Mouse (Mus musculus) heart, postnatal 4 days (tissue): Measurements from ENCODE around the gene Rita1. TPM values are rescaled to one million over a fixed set of nuclear protein-coding genes. Genes with fewer than 3 reads are reported as not detected.

Experiments used
- total RNA-seq, 2 experiments: library from RNA; stranded (reverse); gene quantifications; 2 replicates each; pipeline ENCODE4 v1.2.3; 2021

Gene Rita1
- total RNA-seq, 2 experiments from 2014 or later = 10.7 to 10.8 TPM

Other genes with a start within 250 kb of the Rita1 start
- not detected for gene Lhx5, start 180.9 kb downstream of the Rita1 start, total RNA-seq
- 10 to 100 TPM; 12.2 to 12.4 TPM for gene Sdsl, start 139.8 kb downstream of the Rita1 start, total RNA-seq
- gene Sds, start 136.1 kb downstream of the Rita1 start, total RNA-seq = not detected
- 10 to 100 TPM; 38.0 to 38.3 TPM for gene Plbd2, start 109.0 kb downstream of the Rita1 start, total RNA-seq
- gene Slc8b1, start 101.4 kb downstream of the Rita1 start, total RNA-seq = 1 to 10 TPM; 8.7 to 9.3 TPM
- 10 to 100 TPM; 31.6 to 34.2 TPM for gene Tpcn1, start 23.9 kb downstream of the Rita1 start, total RNA-seq
- gene Iqcd, start 23.6 kb downstream of the Rita1 start, total RNA-seq = not detected
- 10 to 100 TPM; 30.8 to 32.0 TPM for gene Ddx54, start 150 bp upstream of the Rita1 start, total RNA-seq
- not detected for gene Cfap73, start 21.6 kb upstream of the Rita1 start, total RNA-seq
- under 1 TPM; 0.29 to 0.45 TPM for gene Rasal1, start 36.2 kb upstream of the Rita1 start, total RNA-seq
- 1 to 10 TPM in 1 of 2 experiments, under 1 TPM in 1; 0.97 to 1.5 TPM for gene Dtx1, start 99.3 kb upstream of the Rita1 start, total RNA-seq
- under 1 TPM in 1 of 2 experiments, not detected in 1; 0.24 TPM for gene Oas2, start 137.3 kb upstream of the Rita1 start, total RNA-seq
- under 1 TPM; 0.07 to 0.14 TPM for gene Oas3, start 165.1 kb upstream of the Rita1 start, total RNA-seq
- not detected for gene Oas1e, start 182.9 kb upstream of the Rita1 start, total RNA-seq
- under 1 TPM; 0.36 to 0.91 TPM for gene Oas1c, start 199.9 kb upstream of the Rita1 start, total RNA-seq
- not detected for gene Oas1f, start 234.8 kb upstream of the Rita1 start, total RNA-seq
- not detected for gene Oas1h, start 248.8 kb upstream of the Rita1 start, total RNA-seq